Mouse (Mus musculus) CH12.LX (cell line): ENCODE measurements around the gene Tmub1. TPM values are rescaled to one million over a fixed set of nuclear protein-coding genes. Genes with fewer than 3 reads are reported as not detected.

Experiments
- DNase-seq: peaks from one replicate; pipeline ENCODE4 v3.0.0-alpha.2; 2013; ENCODE audit errors: extremely low read depth
- H3K27ac ChIP-seq: 2 replicates; pipeline ENCODE4 v1.5.1; 2012; ENCODE audit warnings: low read depth, mild to moderate bottlenecking, control low read depth, moderate library complexity; ENCODE audit not compliant: insufficient read depth
- H3K27me3 ChIP-seq: replicated peaks from 2 replicates; pipeline ENCODE3; 2012; ENCODE audit warnings: inconsistent platforms
- H3K36me3 ChIP-seq, 2 experiments: replicated peaks in 1 of 2; 2 replicates each; pipeline versions ENCODE3 to v1.6.1; 2012; ENCODE audit warnings: inconsistent platforms in 1 of 2, low read length in 1 of 2, mild to moderate bottlenecking in 1 of 2, mixed read lengths in 1 of 2, moderate library complexity in 1 of 2; ENCODE audit not compliant: control insufficient read depth in 1 of 2, insufficient read depth in 1 of 2
- H3K4me1 ChIP-seq, 2 experiments: 2 replicates each; pipeline ENCODE4 v1.6.1; 2012; ENCODE audit warnings: inconsistent platforms in 1 of 2, moderate library complexity in 1 of 2; ENCODE audit not compliant: insufficient read depth in 2 of 2, control insufficient read depth in 1 of 2
- H3K4me2 ChIP-seq: 2 replicates; pipeline ENCODE4 v1.6.1; 2012; ENCODE audit warnings: low read depth, mild to moderate bottlenecking, control low read depth; ENCODE audit not compliant: poor library complexity, insufficient read depth, severe bottlenecking
- H3K4me3 ChIP-seq, 3 experiments: fragments of 150-350 bp in 1 of 3; sonication (generic) in 1 of 3; replicated peaks in 1 of 3; 2 replicates each; pipeline versions ENCODE3 to v1.5.1; 2011 to 2012; ENCODE audit warnings: low read depth in 2 of 3, low read length in 2 of 3, mild to moderate bottlenecking in 2 of 3, moderate library complexity in 2 of 3, control low read depth in 1 of 3, improper control_type of control experiment in 1 of 3, inconsistent platforms in 1 of 3, mixed read lengths in 1 of 3; ENCODE audit not compliant: poor library complexity in 1 of 3
- H3K79me2 ChIP-seq: replicated peaks from 2 replicates; pipeline ENCODE4 v1.6.1; 2012; ENCODE audit warnings: mild to moderate bottlenecking, moderate library complexity; ENCODE audit not compliant: control insufficient read depth, poor library complexity, insufficient read depth, severe bottlenecking; ENCODE audit errors: extremely low read depth
- H3K9ac ChIP-seq: 2 replicates; pipeline ENCODE4 v1.6.1; 2012; ENCODE audit warnings: low read depth, mild to moderate bottlenecking, control low read depth, moderate library complexity; ENCODE audit not compliant: insufficient read depth
- H3K9me3 ChIP-seq: replicated peaks from 2 replicates; pipeline ENCODE3; 2012; ENCODE audit warnings: low read length, inconsistent platforms, mixed read lengths
- BHLHE40 ChIP-seq: IDR thresholded peaks from 2 replicates; pipeline ENCODE4 v1.6.1; 2011; ENCODE audit warnings: mild to moderate bottlenecking, low read depth, low read length, improper control_type of control experiment
- ELF1 ChIP-seq: IDR thresholded peaks from 2 replicates; pipeline ENCODE4 v1.6.1; 2014; ENCODE audit warnings: low read depth, mild to moderate bottlenecking, inconsistent platforms, low read length, improper control_type of control experiment
- ETS1 ChIP-seq: conservative IDR thresholded peaks from 2 replicates; pipeline ENCODE4 v1.6.1; 2012; ENCODE audit warnings: low read depth, mild to moderate bottlenecking, inconsistent platforms, low read length, improper control_type of control experiment, moderate library complexity
- HCFC1 ChIP-seq: IDR thresholded peaks from 2 replicates; pipeline ENCODE4 v1.6.1; 2012; ENCODE audit warnings: low read depth, mild to moderate bottlenecking, inconsistent platforms, low read length, improper control_type of control experiment
- MXI1 ChIP-seq: IDR thresholded peaks from 2 replicates; pipeline ENCODE4 v1.6.1; 2011; ENCODE audit warnings: mild to moderate bottlenecking, low read depth, low read length, improper control_type of control experiment
- MYC ChIP-seq: IDR thresholded peaks from 2 replicates; pipeline ENCODE4 v1.6.1; 2011; ENCODE audit warnings: low read depth, mild to moderate bottlenecking, improper control_type of control experiment, low read length
- NELFE ChIP-seq: IDR thresholded peaks from 2 replicates; pipeline ENCODE4 v1.6.1; 2011; ENCODE audit warnings: low read depth, low read length, improper control_type of control experiment
- NRF1 ChIP-seq: IDR thresholded peaks from 2 replicates; pipeline ENCODE4 v1.6.1; 2014; ENCODE audit warnings: low read depth, mild to moderate bottlenecking, inconsistent platforms, low read length, improper control_type of control experiment, moderate library complexity
- POLR2A ChIP-seq: IDR thresholded peaks from 2 replicates; pipeline ENCODE4 v1.6.1; 2011; ENCODE audit warnings: low read depth, mild to moderate bottlenecking, improper control_type of control experiment, low read length
- POLR2AphosphoS2 ChIP-seq: IDR thresholded peaks from 2 replicates; pipeline ENCODE4 v1.6.1; 2011; ENCODE audit warnings: low read depth, low read length, improper control_type of control experiment
- RCOR1 ChIP-seq: conservative IDR thresholded peaks from 2 replicates; pipeline ENCODE4 v1.6.1; 2012; ENCODE audit warnings: low read depth, mild to moderate bottlenecking, inconsistent platforms, low read length, improper control_type of control experiment
- SMC3 ChIP-seq: IDR thresholded peaks from 2 replicates; pipeline ENCODE4 v1.6.1; 2011; ENCODE audit warnings: low read depth, low read length, improper control_type of control experiment
- TBP ChIP-seq: conservative IDR thresholded peaks from 2 replicates; pipeline ENCODE4 v1.6.1; 2011; ENCODE audit warnings: low read depth, low read length, improper control_type of control experiment
- USF2 ChIP-seq: conservative IDR thresholded peaks from 2 replicates; pipeline ENCODE4 v1.6.1; 2011; ENCODE audit warnings: low read depth, low read length, improper control_type of control experiment
- ZC3H11A ChIP-seq: IDR thresholded peaks from 2 replicates; pipeline ENCODE4 v1.6.1; 2012; ENCODE audit warnings: low read depth, mild to moderate bottlenecking, inconsistent platforms, low read length, improper control_type of control experiment
- ZKSCAN1 ChIP-seq: IDR thresholded peaks from 2 replicates; pipeline ENCODE4 v1.6.1; 2012; ENCODE audit warnings: low read depth, inconsistent platforms, low read length, improper control_type of control experiment, borderline replicate concordance
- ZMIZ1 ChIP-seq: IDR thresholded peaks from 2 replicates; pipeline ENCODE4 v1.6.1; 2012; ENCODE audit warnings: low read depth, mild to moderate bottlenecking, inconsistent platforms, low read length, improper control_type of control experiment
- dilution Hi-C: fragments of 300-500 bp; cut with MboI; formaldehyde crosslinking; loops from 2 replicates; pipeline ENCODE4 v1.14.3; 2020; ENCODE audit warnings: low sequenced_read_pairs; ENCODE audit not compliant: extremely low pct_unique_long_range_greater_than_20kb, extremely low pct_ligation_motif_present
- in situ Hi-C: fragments of 300-500 bp; cut with MboI; formaldehyde crosslinking; loops from 3 replicates; pipeline ENCODE4 v1.14.3; 2019; ENCODE audit warnings: low sequenced_read_pairs, low pct_ligation_motif_present, low pct_unique_long_range_greater_than_20kb, mixed read lengths
- polyA plus RNA-seq: library from polyadenylated mRNA; unstranded; fragments of >175 nt; gene quantifications from 2 replicates; pipeline ENCODE4 v1.2.1, GENCODE M21; 2012; ENCODE audit warnings: low read depth; ENCODE audit not compliant: insufficient read length
- total RNA-seq, 2 experiments: library from RNA; depleted of rRNA; stranded (reverse); fragments of 300-350 nt in 1 of 2; fragments of >200 nt in 1 of 2; gene quantifications; 2 replicates each; pipeline ENCODE4 v1.2.3; 2012 to 2014

The Tmub1 gene
- total and polyA plus RNA-seq, 3 experiments, result 6.1 to 13.1 (median 11.2) TPM

DNA sequence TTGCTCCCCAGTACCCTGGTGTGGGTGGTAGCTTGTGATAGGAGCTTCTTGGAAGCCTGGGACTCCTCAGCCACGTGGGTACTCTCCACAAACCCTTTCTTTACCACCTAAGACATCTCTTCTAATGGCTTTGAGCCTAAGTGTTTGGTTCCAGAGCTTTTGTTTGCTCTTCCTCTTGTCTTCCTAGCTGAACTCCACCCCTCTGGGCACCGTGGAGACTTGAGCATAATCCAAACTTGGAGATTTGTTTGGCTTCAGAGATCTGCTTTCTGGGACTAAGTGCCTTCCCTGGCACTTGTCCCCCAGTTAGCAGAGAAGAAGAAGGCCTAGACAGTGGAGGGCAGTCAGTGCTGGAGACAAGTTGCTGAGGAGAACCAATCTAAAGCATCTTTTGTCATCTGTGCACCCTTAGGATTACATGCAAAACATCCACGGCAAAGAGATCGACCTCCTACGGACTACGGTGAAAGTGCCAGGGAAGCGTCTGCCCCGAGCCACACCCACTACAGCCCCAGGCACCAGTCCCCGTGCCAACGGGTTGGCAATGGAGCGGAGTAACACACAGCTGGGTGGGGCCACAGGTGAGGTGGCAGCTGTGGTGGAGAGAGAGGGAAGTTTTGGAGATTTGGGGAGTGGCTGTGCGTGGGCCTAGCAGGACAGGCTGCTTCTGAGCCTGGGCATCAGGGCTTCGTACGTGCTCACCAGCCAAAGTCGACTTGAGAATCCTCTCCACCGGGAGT, 45.1 kb upstream of the Tmub1 start:
- Histone ChIP-seq H3K4me1 (no peaks in the 10 kb centered on the region), H3K27ac (no peak overlapping the region), H3K79me2 (no peaks in the 10 kb centered on the region), H3K9ac (no peak overlapping the region), H3K4me3 (no peak overlapping the region), H3K4me2 (no peak overlapping the region), H3K36me3 (peaks cover 55 to 100% of the 10 kb centered on the region in 2 experiments), H3K27me3 (no peaks in the 10 kb centered on the region), H3K9me3 (no peaks in the 10 kb centered on the region)
- no peak for TF ChIP-seq POLR2A
- TF ChIP-seq ETS1, result no peak
- TF ChIP-seq NRF1, result no peak
- no peak for TF ChIP-seq BHLHE40
- TF ChIP-seq HCFC1, result no peak
- no peak for TF ChIP-seq ZKSCAN1
- no peak for TF ChIP-seq ELF1
- TF ChIP-seq MXI1, result no peak
- in situ Hi-C loops, result no loop called here
- dilution Hi-C loops, result no loop called here
- no peak for DNase-seq

DNA sequence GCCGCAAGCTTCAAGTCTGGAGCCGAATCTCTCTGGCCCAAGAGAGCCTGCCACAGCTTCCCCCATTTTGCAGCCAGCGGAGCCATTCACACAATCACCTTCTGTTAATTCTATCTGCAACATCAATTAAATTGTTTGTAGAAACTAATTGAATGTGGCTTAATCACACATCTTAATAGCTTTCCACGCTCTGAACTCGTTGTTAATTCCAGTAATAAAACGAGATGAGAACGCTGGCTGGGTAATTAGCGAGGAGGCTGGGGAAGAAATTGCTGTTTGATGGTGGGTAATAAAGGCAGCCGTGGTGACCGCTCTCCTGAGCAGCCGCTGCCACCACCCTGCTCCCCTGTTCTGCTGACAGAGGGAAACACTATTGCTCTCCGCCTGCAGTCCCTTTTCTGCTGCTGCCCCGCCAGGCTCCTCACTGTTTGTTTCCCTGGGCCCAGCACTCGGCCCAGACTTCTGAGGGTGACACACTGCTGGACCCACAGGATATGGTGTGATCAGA, 42.8 kb upstream of the Tmub1 start:
- DNase-seq, result no peak
- no peaks in the 10 kb centered on the region for H3K27me3 ChIP-seq
- no peak overlapping the region for H3K4me3 ChIP-seq
- in situ Hi-C loops (no loop called here), dilution Hi-C loops (no loop called here)
- TF ChIP-seq ELF1, result no peak
- no peaks in the 10 kb centered on the region for H3K9me3 ChIP-seq
- no peaks in the 10 kb centered on the region for H3K4me1 ChIP-seq
- no peak overlapping the region for H3K4me2 ChIP-seq
- no peak overlapping the region for H3K27ac ChIP-seq
- H3K9ac ChIP-seq, result no peak overlapping the region
- H3K36me3 ChIP-seq, result peaks cover 61 to 98% of the 10 kb centered on the region in 2 experiments
- H3K79me2 ChIP-seq, result no peaks in the 10 kb centered on the region

DNA sequence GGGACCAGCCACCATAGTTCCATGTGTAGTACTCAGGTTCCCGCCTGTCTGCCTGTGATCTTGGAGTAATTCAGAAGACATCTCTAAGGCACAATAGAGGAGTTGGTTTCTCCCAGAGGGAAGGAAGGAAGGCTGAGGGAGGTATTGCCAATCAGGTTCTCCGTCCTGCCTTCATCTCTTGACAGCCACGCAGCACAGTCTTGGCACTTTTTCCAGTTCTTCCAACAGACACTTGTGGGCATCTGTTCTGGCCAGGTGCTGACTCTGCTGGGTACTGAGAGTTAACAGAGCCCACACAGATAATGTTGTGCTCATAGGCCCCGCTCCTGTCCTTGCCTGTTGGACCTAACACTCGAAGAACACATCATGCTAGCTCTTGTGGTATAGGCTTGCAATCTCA, 39.1 kb upstream of the Tmub1 start:
- TF ChIP-seq USF2, result no peak
- TF ChIP-seq POLR2AphosphoS2, result no peak
- TF ChIP-seq NELFE, result no peak
- no peak for TF ChIP-seq NRF1
- TF ChIP-seq MYC, result no peak
- no peak for TF ChIP-seq RCOR1
- no peak for TF ChIP-seq SMC3
- no peak for TF ChIP-seq ZKSCAN1
- TF ChIP-seq TBP, result no peak
- no peak for TF ChIP-seq ZMIZ1
- no peak for TF ChIP-seq ZC3H11A
- TF ChIP-seq BHLHE40, result no peak
- Histone ChIP-seq H3K4me3 (no peak overlapping the region), H3K27ac (no peak overlapping the region), H3K9ac (no peak overlapping the region), H3K27me3 (no peaks in the 10 kb centered on the region), H3K9me3 (no peaks in the 10 kb centered on the region), H3K4me1 (no peaks in the 10 kb centered on the region), H3K4me2 (no peak overlapping the region), H3K36me3 (peaks cover 52 to 97% of the 10 kb centered on the region in 2 experiments), H3K79me2 (no peaks in the 10 kb centered on the region)
- DNase-seq, result no peak
- dilution Hi-C loops (no loop called here), in situ Hi-C loops (no loop called here)
